Mouse (Mus musculus) kidney, embryonic 14.5 days (tissue): ENCODE results near the gene Spint5. TPM values are rescaled to one million over a fixed set of nuclear protein-coding genes. Genes with fewer than 3 reads are reported as not detected.
"Not testable (repeated sequence)": the region's sequence is repeated elsewhere in the genome, so short reads cannot be mapped to it uniquely, and the experiment has no call there.

ENCODE experiments used
- ATAC-seq: fragments of 200-750 bp; cut with Nextera tagmentation; 2 replicates; pipeline ENCODE4 v1.8.0; 2017; ENCODE audit warnings: moderate number of reproducible peaks, mild to moderate bottlenecking, moderate TSS enrichment, moderate library complexity; ENCODE audit not compliant: low FRiP score, low TSS enrichment
- H3K27ac ChIP-seq: fragments of 300-500 bp; sonication (generic); 2 replicates; pipeline ENCODE4 v1.5.1; 2014; ENCODE audit warnings: low read depth, mild to moderate bottlenecking, low read length, moderate library complexity, mixed read lengths
- H3K27me3 ChIP-seq: fragments of 300-500 bp; sonication (generic); 2 replicates; pipeline ENCODE4 v1.6.1; 2014; ENCODE audit warnings: mild to moderate bottlenecking, low read length; ENCODE audit not compliant: control insufficient read depth, insufficient read depth
- H3K36me3 ChIP-seq: fragments of 300-500 bp; sonication (generic); 2 replicates; pipeline ENCODE4 v1.6.1; 2014; ENCODE audit warnings: low read length, mixed read lengths; ENCODE audit not compliant: control insufficient read depth, insufficient read depth
- H3K4me1 ChIP-seq: fragments of 300-500 bp; sonication (generic); 2 replicates; pipeline ENCODE4 v1.6.1; 2014; ENCODE audit warnings: low read length, mixed read lengths; ENCODE audit not compliant: control insufficient read depth, insufficient read depth
- H3K4me2 ChIP-seq: fragments of 300-500 bp; sonication (generic); replicated peaks from 2 replicates; pipeline ENCODE4 v1.6.1; 2014; ENCODE audit warnings: low read depth, mild to moderate bottlenecking, low read length
- H3K4me3 ChIP-seq: fragments of 300-500 bp; sonication (generic); 2 replicates; pipeline ENCODE4 v1.5.1; 2014; ENCODE audit warnings: mild to moderate bottlenecking, low read length
- H3K9ac ChIP-seq: fragments of 300-500 bp; sonication (generic); 2 replicates; pipeline ENCODE4 v1.6.1; 2014; ENCODE audit warnings: low read depth, mild to moderate bottlenecking, low read length, moderate library complexity
- H3K9me3 ChIP-seq: fragments of 300-500 bp; sonication (generic); 2 replicates; pipeline ENCODE4 v1.6.1; 2016; ENCODE audit warnings: low read length; ENCODE audit not compliant: control insufficient read depth
- WGBS: fragments of 180-500 bp; shearing (Covaris S2); extraction: QIAGEN DNeasy Blood & Tissue Kit; methylation state at CpG from one replicate; pipeline ENCODE4 v1.1.7; 2014; 5-methylcytosine and 5-hydroxymethylcytosine counted together
- polyA plus RNA-seq: library from polyadenylated mRNA; unstranded; fragments of >200 nt; fragmentation: Nextera tagmentation; extraction: Ambion mirVana; gene quantifications from 2 replicates; pipeline ENCODE4 v1.2.1, GENCODE M21; 2014

Gene Spint5
- polyA plus RNA-seq, 1 experiment from 2014 or later = not detected

DNA sequence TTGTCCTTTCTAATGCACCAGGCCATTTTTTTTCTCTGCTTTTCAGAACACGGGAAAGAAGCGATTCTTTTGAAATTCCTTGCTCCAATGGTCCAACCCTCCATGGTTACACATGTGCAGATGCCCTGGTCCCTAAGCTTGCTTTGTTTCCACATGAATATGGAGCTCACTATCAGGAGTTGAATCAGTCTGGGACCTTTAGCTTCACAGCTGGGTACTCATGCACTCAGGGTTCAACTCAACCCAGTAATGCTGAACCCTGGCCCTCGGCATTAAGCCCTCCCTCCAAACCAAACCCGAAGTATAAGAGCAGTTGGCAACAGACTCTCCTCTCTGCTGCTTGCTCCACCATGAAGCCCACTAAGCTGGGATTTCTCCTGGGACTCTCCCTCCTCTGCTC is 16.9 kb upstream of the Spint5 start, which contains the start of gene Spint4:
Gene Spint4 (plus strand): TSS at position 301 of the 400 bp plus-strand sequence.
- WGBS = 72% methylated on average over 4 of the region's 4 CpGs

GRCm38 (mm10) chr2:164700959-164701358 is 14.1 kb upstream of the Spint5 start:
- H3K27me3 ChIP-seq = no peaks in the 10 kb centered on the region
- no peak for ATAC-seq
- no peaks in the 10 kb centered on the region for H3K36me3 ChIP-seq
- no peaks in the 10 kb centered on the region for H3K4me1 ChIP-seq
- H3K4me3 ChIP-seq = no peak overlapping the region
- no peaks in the 10 kb centered on the region for H3K9me3 ChIP-seq
- 68% methylated on average over 5 of the region's 5 CpGs for WGBS
- H3K4me2 ChIP-seq = no peak overlapping the region
- no peak overlapping the region for H3K27ac ChIP-seq
- H3K9ac ChIP-seq = no peak overlapping the region

More for the DNA sequence above, 16.9 kb upstream of the Spint5 start, which contains the start of gene Spint4:
- Histone ChIP-seq H3K4me2 (no peak within 1 kb of the TSS), H3K36me3 (no peaks in the 10 kb centered on the region), H3K4me1 (no peaks in the 10 kb centered on the region), H3K27ac (no peak within 1 kb of the TSS), H3K9ac (no peak within 1 kb of the TSS), H3K4me3 (no peak within 1 kb of the TSS), H3K27me3 (no peaks in the 10 kb centered on the region), H3K9me3 (no peaks in the 10 kb centered on the region)
- no peak for ATAC-seq

DNA sequence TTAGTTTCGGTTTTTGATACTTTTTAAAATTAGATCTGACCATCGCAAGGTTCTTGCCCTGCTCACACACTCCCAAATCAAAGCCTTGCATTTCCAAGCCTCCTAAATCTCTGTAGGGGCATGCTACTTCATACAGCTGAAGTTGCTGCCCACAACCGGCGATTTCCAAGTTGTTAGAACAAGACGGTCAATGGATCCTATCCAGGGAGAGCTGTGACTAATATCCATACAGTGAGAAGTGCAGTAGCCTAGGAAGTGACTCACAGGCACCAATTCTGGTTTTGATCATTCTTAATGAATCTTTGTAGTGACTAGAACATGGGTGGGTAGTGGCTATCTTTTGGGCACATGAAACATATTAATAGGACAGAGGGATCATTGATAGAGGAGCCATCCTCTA is 13.3 kb upstream of the Spint5 start:
- no peaks in the 10 kb centered on the region for H3K4me1 ChIP-seq
- WGBS = 89% methylated on average over 5 of the region's 5 CpGs
- H3K36me3 ChIP-seq = no peaks in the 10 kb centered on the region
- no peak for ATAC-seq
- H3K4me3 ChIP-seq = no peak overlapping the region
- H3K27me3 ChIP-seq = no peaks in the 10 kb centered on the region
- no peak overlapping the region for H3K27ac ChIP-seq
- H3K9ac ChIP-seq = no peak overlapping the region
- no peak overlapping the region for H3K4me2 ChIP-seq
- H3K9me3 ChIP-seq = no peaks in the 10 kb centered on the region

DNA sequence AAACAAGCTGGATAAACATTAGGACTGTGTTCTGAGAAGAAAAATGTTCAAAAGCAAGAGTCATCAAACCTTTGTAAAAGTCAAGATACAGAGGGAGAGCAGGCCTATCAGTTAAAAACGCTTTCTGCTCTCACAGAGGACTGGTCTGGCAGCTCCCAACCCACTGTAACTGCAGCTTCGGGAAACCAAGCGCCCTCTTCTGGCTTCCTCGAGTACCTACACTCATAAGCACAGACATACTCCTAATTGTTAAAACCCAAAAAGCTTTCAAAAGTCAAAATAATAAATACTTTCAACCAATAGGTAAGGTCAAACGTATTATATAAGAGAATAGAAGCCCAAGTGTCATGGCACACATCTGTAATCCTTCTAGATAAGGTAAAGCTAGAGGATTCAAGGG is 10.9 kb upstream of the Spint5 start:
- no peak for ATAC-seq
- H3K4me2 ChIP-seq = no peak overlapping the region
- 75% methylated on average over 5 of the region's 5 CpGs for WGBS

GRCm38 (mm10) chr2:164705328-164705727 is 9.8 kb upstream of the Spint5 start:
- no peak overlapping the region for H3K4me2 ChIP-seq
- no peak overlapping the region for H3K27ac ChIP-seq
- WGBS = 95% methylated on average over 6 of the region's 6 CpGs
- no peaks in the 10 kb centered on the region for H3K27me3 ChIP-seq
- no peak overlapping the region for H3K9ac ChIP-seq
- H3K9me3 ChIP-seq = no peaks in the 10 kb centered on the region
- no peak overlapping the region for H3K4me3 ChIP-seq
- no peaks in the 10 kb centered on the region for H3K4me1 ChIP-seq
- H3K36me3 ChIP-seq = no peaks in the 10 kb centered on the region
- ATAC-seq = no peak

More for the DNA sequence above, 10.9 kb upstream of the Spint5 start:
- H3K4me1 ChIP-seq = no peaks in the 10 kb centered on the region
- H3K4me3 ChIP-seq = no peak overlapping the region
- H3K9me3 ChIP-seq = no peaks in the 10 kb centered on the region
- H3K9ac ChIP-seq = no peak overlapping the region
- no peaks in the 10 kb centered on the region for H3K36me3 ChIP-seq
- H3K27ac ChIP-seq = no peak overlapping the region
- H3K27me3 ChIP-seq = no peaks in the 10 kb centered on the region

DNA sequence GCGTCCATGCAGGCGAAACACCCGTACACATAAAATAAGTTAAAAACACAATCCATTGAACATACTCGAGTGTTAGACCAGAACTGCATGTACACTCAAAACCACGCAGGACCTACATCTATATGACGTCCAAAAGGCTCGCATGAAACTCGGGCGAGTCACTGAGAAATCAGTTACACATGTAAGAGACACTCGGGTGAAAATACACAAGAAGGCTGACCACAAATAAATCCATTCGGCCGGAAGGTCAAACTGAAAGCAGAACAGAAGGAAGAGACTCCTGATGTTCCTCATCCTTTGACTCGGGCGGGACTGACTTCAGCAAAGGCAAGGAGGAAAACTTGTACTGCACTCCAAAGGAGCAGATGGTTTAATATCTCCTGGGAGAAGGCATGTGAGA is 9.1 kb upstream of the Spint5 start:
- Histone ChIP-seq H3K27ac (no peak overlapping the region), H3K36me3 (no peaks in the 10 kb centered on the region), H3K27me3 (no peaks in the 10 kb centered on the region), H3K9me3 (no peaks in the 10 kb centered on the region), H3K9ac (no peak overlapping the region), H3K4me2 (no peak overlapping the region), H3K4me1 (no peaks in the 10 kb centered on the region), H3K4me3 (no peak overlapping the region)
- no peak for ATAC-seq
- 89% methylated on average over 14 of the region's 14 CpGs for WGBS

DNA sequence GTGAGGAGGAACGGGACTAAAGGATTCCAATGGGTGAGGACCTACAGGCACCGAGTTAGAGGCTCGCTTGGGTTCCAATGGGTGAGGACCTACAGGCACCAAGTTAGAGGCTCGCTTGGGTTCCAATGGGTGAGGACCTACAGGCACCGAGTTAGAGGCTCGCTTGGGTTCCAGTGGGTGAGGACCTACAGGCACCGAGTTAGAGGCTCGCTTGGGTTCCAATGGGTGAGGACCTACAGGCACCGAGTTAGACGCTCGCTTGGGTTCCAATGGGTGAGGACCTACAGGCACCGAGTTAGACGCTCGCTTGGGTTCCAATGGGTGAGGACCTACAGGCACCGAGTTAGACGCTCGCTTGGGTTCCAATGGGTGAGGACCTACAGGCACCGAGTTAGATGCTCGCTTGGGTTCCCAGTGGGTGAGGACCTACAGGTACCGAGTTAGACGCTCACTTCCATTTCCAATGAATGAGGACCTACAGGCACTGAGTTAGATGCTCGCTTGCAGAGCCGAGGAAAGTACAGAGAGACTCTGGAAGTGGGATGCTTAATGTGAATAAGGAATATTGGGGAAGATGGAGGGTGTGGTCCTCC is 1.2 kb downstream of the Spint5 start:
- not testable (repeated sequence) for H3K36me3 ChIP-seq, H3K4me1 ChIP-seq, H3K27ac ChIP-seq, H3K9me3 ChIP-seq, ATAC-seq, H3K4me3 ChIP-seq, H3K4me2 ChIP-seq, H3K9ac ChIP-seq, H3K27me3 ChIP-seq
- WGBS = 88% methylated on average over 20 of the region's 23 CpGs

DNA sequence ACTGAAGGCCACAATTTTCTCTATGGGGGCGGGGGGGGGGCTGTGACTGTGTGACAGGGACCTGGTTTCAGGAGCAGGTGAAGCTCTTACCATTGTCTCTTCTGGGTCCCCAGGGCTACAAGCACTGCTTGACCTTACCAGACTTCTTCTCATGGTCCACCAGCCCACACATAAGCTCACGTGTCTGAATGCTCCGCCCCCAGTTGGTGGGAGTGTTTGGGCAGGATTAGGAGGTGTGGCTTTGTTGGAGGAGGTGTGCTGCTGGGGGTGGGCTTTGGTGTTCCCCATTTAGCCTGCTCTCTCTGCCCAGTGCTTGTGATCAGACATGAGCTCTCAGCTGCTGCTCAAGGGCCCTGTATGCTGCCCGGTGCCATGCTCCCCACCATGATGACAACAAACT is 8.2 kb downstream of the Spint5 start:
- WGBS = 72% methylated on average over 4 of the region's 4 CpGs
- no peak for ATAC-seq
- no peaks in the 10 kb centered on the region for H3K36me3 ChIP-seq
- no peak overlapping the region for H3K4me2 ChIP-seq
- H3K4me1 ChIP-seq = no peaks in the 10 kb centered on the region
- H3K4me3 ChIP-seq = no peak overlapping the region
- H3K27ac ChIP-seq = no peak overlapping the region
- H3K9me3 ChIP-seq = no peaks in the 10 kb centered on the region
- H3K9ac ChIP-seq = no peak overlapping the region
- H3K27me3 ChIP-seq = no peaks in the 10 kb centered on the region

DNA sequence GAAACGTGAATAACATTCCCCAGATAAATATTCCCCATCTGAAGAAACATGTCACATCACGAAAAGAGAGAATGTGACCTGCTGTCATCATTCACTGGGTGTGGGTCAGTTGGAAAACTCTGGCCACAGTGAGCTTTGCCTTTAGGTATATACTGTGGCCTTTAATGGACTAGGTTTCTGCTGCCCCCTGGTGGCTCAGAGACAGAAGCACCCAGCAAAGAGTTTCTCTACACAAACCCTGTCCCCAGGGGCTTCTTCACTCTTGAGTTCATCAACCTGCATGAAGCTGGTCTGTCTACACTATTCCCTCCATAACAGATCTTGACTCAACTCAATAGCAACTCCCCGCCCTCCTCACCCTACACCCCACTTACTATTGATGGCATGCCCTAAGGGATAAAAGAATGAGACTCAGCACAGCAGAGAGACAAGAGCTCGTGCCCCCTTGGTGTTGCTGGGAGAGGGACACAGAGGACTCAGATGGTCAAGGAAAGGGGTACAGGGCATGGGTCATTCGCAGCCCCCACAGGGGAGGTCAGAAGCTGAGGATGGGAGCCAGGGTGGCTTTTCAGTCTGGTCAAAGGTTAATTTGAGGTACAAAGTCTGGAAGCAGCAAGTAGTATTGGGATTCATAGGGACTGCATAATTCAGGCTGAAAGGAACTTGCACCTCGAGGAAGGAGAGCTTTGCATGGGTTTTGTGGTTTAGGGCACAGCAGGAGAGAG is 11.0 kb downstream of the Spint5 start:
- Histone ChIP-seq H3K4me3 (no peak overlapping the region), H3K9me3 (no peaks in the 10 kb centered on the region), H3K27me3 (no peaks in the 10 kb centered on the region), H3K36me3 (no peaks in the 10 kb centered on the region), H3K4me2 (no peak overlapping the region), H3K4me1 (no peaks in the 10 kb centered on the region), H3K27ac (no peak overlapping the region), H3K9ac (no peak overlapping the region)
- ATAC-seq = peak; percentile 73; the same call in 1 of the 2 replicates
- 25% methylated on average over 6 of the region's 6 CpGs for WGBS
